Mouse (Mus musculus): ENCODE results near the gene Lactbl1.

- peak; percentile 24; the same call in 1 of the 2 replicates for TF ChIP-seq CTCF (IDR thresholded peaks at IDR 0.05)
- no peak for TF ChIP-seq POLR2A (IDR thresholded peaks at IDR 0.05; ENCODE audit: insufficient read depth, low read depth, low read length)
- no peak for TF ChIP-seq EP300 (IDR thresholded peaks at IDR 0.05; ENCODE audit: insufficient read depth, low read depth, low read length)
Observed at GRCm38 (mm10) chr4:136599869-136600268, 22.6 kb upstream of the Lactbl1 start.
